Mouse (Mus musculus) mouse embryonic stem cell (cell line): Measurements from ENCODE around the gene Gm21828.
"Not testable (repeated sequence)": the region's sequence is repeated elsewhere in the genome, so short reads cannot be mapped to it uniquely, and the experiment has no call there.

ENCODE experiments used
- in situ Hi-C, 2 experiments: fragments of 300-500 bp; cut with MboI; formaldehyde crosslinking; loops; 1 replicate in 1 of 2; 3 replicates in 1 of 2; pipeline ENCODE4 v1.14.3; 2019 to 2020; ENCODE audit warnings: low sequenced_read_pairs in 2 of 2, low pct_unique_long_range_greater_than_20kb in 1 of 2, mixed read lengths in 1 of 2; ENCODE audit not compliant: unreplicated experiment in 1 of 2

Gene Gm21828

GRCm38 (mm10) chrY:13223828-13224227, at the start of gene Gm21828:
Gene Gm21828, minus strand, starts transcription at chrY:13223928.
- in situ Hi-C loops = not testable (repeated sequence)

GRCm38 (mm10) chrY:13252091-13252490, 28.4 kb upstream of the Gm21828 start, which contains the start of the genes Gm21440 and Gm21454:
Gene Gm21440, plus strand, starts transcription at chrY:13252391.
Gene Gm21454, plus strand, starts transcription at chrY:13252442.
- in situ Hi-C loops = not testable (repeated sequence)
